Mouse (Mus musculus): ENCODE measurements around the gene B4galnt4. TPM values are rescaled to one million over a fixed set of nuclear protein-coding genes. Genes with fewer than 3 reads are reported as not detected.
A peak's percentile ranks its signal among the peaks of the same experiment; 100 is the strongest.

Gene B4galnt4
- polyA plus RNA-seq, 1 experiment from 2014 or later: 0.15 TPM

GRCm38 (mm10) chr7:141056976-141057375, 3.9 kb upstream of the B4galnt4 start:
- ATAC-seq: no peak
- H3K27ac ChIP-seq (ENCODE audit: low read depth): no peak overlapping the region
- no peak overlapping the region for H3K4me2 ChIP-seq (ENCODE audit: low read depth, low read length)
- no peaks in the 10 kb centered on the region for H3K9me3 ChIP-seq (ENCODE audit: low read length)
- H3K27me3 ChIP-seq (ENCODE audit: insufficient read depth, low read length): peaks cover 34% of the 10 kb centered on the region
- no peak for DNase-seq
- TF ChIP-seq EP300 (IDR thresholded peaks at IDR 0.05; ENCODE audit: low read depth) (no peak), CTCF (IDR thresholded peaks at IDR 0.05; ENCODE audit: low read depth) (no peak)
- no peaks in the 10 kb centered on the region for H3K36me3 ChIP-seq (replicated peaks; ENCODE audit: insufficient read depth, low read length)
- no peak overlapping the region for H3K9ac ChIP-seq (replicated peaks)
- WGBS (ENCODE audit: insufficient replicate concordance): 70% methylated on average over 6 of the region's 6 CpGs
- H3K4me1 ChIP-seq (ENCODE audit: insufficient read depth): peaks cover 11% of the 10 kb centered on the region
- H3K4me3 ChIP-seq (ENCODE audit: low read depth, low read length): no peak overlapping the region

DNA sequence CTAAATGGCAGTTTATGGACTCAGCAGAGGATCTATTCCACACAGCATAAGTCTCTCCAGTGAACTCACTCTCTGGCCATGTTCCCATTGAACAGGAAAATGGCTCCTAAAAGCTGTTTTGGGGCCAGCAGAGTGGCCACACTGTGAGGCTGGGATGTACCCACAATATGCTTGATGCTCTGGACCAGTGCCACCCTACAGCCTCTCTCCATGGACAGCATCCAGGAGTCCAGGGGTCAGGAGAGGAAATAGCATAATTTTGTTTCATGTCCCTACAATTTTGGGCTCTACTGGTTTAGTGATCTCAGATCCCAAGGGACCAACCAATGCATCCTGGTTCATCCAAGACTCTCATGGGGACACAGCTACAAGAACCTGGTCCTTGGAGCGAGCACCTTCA, 3.4 kb upstream of the B4galnt4 start:
- Histone ChIP-seq H3K4me3 (ENCODE audit: low read depth, low read length) (no peak overlapping the region), H3K27me3 (ENCODE audit: insufficient read depth, low read length) (peaks cover 39% of the 10 kb centered on the region), H3K9ac (replicated peaks) (no peak overlapping the region), H3K36me3 (replicated peaks; ENCODE audit: insufficient read depth, low read length) (no peaks in the 10 kb centered on the region), H3K9me3 (ENCODE audit: low read length) (no peaks in the 10 kb centered on the region), H3K4me2 (ENCODE audit: low read depth, low read length) (no peak overlapping the region), H3K27ac (ENCODE audit: low read depth) (no peak overlapping the region), H3K4me1 (ENCODE audit: insufficient read depth) (peaks cover 11% of the 10 kb centered on the region)
- 87% methylated on average over 1 of the region's 1 CpGs for WGBS (ENCODE audit: insufficient replicate concordance)
- no peak for TF ChIP-seq CTCF (IDR thresholded peaks at IDR 0.05; ENCODE audit: low read depth)
- TF ChIP-seq EP300 (IDR thresholded peaks at IDR 0.05; ENCODE audit: low read depth): no peak
- DNase-seq (no peak), ATAC-seq (no peak)

DNA sequence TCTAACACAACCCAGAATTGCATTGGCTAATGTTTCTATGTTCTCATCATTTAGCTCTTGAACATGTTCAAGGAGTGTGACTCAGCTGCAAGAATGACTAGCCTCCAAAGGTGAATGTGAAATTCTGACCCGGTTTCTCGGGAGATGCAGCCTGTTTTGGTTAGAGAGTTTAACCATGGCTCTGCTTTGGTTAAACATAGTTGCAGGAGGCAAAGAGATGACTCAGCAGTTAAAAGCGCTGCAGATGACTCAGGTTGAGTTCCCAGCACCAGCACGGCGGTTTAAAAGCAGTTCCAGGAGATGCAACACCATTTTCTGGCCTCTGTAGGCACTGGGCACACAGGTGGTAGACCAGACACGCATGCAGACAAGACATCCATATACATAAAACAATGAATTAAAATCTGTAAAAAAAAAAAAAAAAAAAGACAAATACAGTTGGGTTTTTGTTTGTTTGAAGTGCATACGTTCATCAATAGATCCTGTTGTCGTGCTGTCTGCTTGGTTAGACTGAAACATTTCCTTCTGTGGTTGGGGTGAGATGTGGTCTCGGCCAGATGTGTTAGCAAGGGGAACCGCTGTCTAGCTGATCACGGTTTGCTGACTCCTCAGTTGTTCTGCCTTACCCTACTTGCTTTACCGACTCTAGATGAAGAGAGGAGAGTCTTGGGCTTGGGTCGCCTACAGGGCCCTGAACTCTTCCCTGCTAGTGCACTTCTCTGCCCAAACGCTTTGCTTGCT, 2.1 kb upstream of the B4galnt4 start:
- H3K36me3 ChIP-seq (replicated peaks; ENCODE audit: insufficient read depth, low read length): no peaks in the 10 kb centered on the region
- no peak for ATAC-seq
- no peak overlapping the region for H3K4me3 ChIP-seq (ENCODE audit: low read depth, low read length)
- H3K9me3 ChIP-seq (ENCODE audit: low read length): no peaks in the 10 kb centered on the region
- H3K27me3 ChIP-seq (ENCODE audit: insufficient read depth, low read length): peaks cover 45% of the 10 kb centered on the region
- H3K27ac ChIP-seq (ENCODE audit: low read depth): no peak overlapping the region
- no peak for DNase-seq
- 59% methylated on average over 14 of the region's 14 CpGs for WGBS (ENCODE audit: insufficient replicate concordance)
- TF ChIP-seq EP300 (IDR thresholded peaks at IDR 0.05; ENCODE audit: low read depth): no peak
- no peak for TF ChIP-seq CTCF (IDR thresholded peaks at IDR 0.05; ENCODE audit: low read depth)
- peaks cover 14% of the 10 kb centered on the region for H3K4me1 ChIP-seq (ENCODE audit: insufficient read depth)
- H3K4me2 ChIP-seq (ENCODE audit: low read depth, low read length): no peak overlapping the region
- H3K9ac ChIP-seq (replicated peaks): no peak overlapping the region

GRCm38 (mm10) chr7:141059929-141060328, 975 bp upstream of the B4galnt4 start:
- ATAC-seq: no peak
- peaks cover 24% of the 10 kb centered on the region for H3K4me1 ChIP-seq (ENCODE audit: insufficient read depth)
- H3K9me3 ChIP-seq (ENCODE audit: low read length): no peaks in the 10 kb centered on the region
- no peak for DNase-seq
- peak overlapping the region; percentile 40; the same call in 1 of the 2 replicates for H3K4me3 ChIP-seq (ENCODE audit: low read depth, low read length)
- 57% methylated on average over 2 of the region's 2 CpGs for WGBS (ENCODE audit: insufficient replicate concordance)
- H3K27ac ChIP-seq (ENCODE audit: low read depth): no peak overlapping the region
- no peaks in the 10 kb centered on the region for H3K36me3 ChIP-seq (replicated peaks; ENCODE audit: insufficient read depth, low read length)
- TF ChIP-seq EP300 (IDR thresholded peaks at IDR 0.05; ENCODE audit: low read depth): no peak
- no peak for TF ChIP-seq CTCF (IDR thresholded peaks at IDR 0.05; ENCODE audit: low read depth)
- H3K9ac ChIP-seq (replicated peaks): no peak overlapping the region
- H3K27me3 ChIP-seq (ENCODE audit: insufficient read depth, low read length): peaks cover 45% of the 10 kb centered on the region
- H3K4me2 ChIP-seq (ENCODE audit: low read depth, low read length): no peak overlapping the region

DNA sequence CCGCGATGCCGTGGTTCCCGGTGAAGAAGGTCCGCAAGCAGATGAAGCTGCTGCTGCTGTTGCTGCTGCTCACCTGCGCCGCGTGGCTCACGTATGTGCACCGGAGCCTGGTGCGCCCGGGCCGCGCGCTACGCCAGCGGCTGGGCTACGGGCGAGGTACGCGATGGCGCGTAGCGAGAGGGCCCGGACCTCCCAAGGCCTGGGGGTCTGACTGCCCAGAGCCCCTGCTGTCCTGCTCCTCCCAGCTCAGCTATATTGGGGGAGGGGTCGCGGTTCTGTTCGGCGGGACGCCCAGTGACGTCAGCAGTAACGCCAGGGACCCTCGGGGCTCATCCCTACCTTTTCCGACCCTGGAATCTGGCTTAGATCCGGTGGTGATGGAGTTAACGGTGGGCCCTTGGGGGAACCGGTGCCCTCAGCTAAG, 377 bp downstream of the B4galnt4 start:
- Histone ChIP-seq H3K36me3 (replicated peaks; ENCODE audit: insufficient read depth, low read length) (no peaks in the 10 kb centered on the region), H3K4me2 (ENCODE audit: low read depth, low read length) (peak overlapping the region; percentile 74), H3K9ac (replicated peaks) (no peak overlapping the region), H3K27me3 (ENCODE audit: insufficient read depth, low read length) (peaks cover 45% of the 10 kb centered on the region), H3K4me1 (ENCODE audit: insufficient read depth) (peaks cover 24% of the 10 kb centered on the region), H3K27ac (ENCODE audit: low read depth) (no peak overlapping the region), H3K9me3 (ENCODE audit: low read length) (no peaks in the 10 kb centered on the region), H3K4me3 (ENCODE audit: low read depth, low read length) (peak overlapping the region; percentile 40)
- peak; percentile 16; the same call in 1 of the 2 replicates for ATAC-seq
- DNase-seq: no peak
- no peak for TF ChIP-seq CTCF (IDR thresholded peaks at IDR 0.05; ENCODE audit: low read depth)
- TF ChIP-seq EP300 (IDR thresholded peaks at IDR 0.05; ENCODE audit: low read depth): no peak
- WGBS (ENCODE audit: insufficient replicate concordance): 6% methylated on average over 37 of the region's 37 CpGs

GRCm38 (mm10) chr7:141062525-141062924, 1.6 kb downstream of the B4galnt4 start:
- Histone ChIP-seq H3K9me3 (ENCODE audit: low read length) (no peaks in the 10 kb centered on the region), H3K9ac (replicated peaks) (no peak overlapping the region), H3K4me1 (ENCODE audit: insufficient read depth) (peaks cover 24% of the 10 kb centered on the region), H3K36me3 (replicated peaks; ENCODE audit: insufficient read depth, low read length) (no peaks in the 10 kb centered on the region), H3K4me3 (ENCODE audit: low read depth, low read length) (no peak overlapping the region), H3K4me2 (ENCODE audit: low read depth, low read length) (no peak overlapping the region), H3K27ac (ENCODE audit: low read depth) (no peak overlapping the region), H3K27me3 (ENCODE audit: insufficient read depth, low read length) (peaks cover 45% of the 10 kb centered on the region)
- 42% methylated on average over 7 of the region's 7 CpGs for WGBS (ENCODE audit: insufficient replicate concordance)
- ATAC-seq: no peak
- TF ChIP-seq EP300 (IDR thresholded peaks at IDR 0.05; ENCODE audit: low read depth) (no peak), CTCF (IDR thresholded peaks at IDR 0.05; ENCODE audit: low read depth) (no peak)
- no peak for DNase-seq
